In the genomic region with DNA sequence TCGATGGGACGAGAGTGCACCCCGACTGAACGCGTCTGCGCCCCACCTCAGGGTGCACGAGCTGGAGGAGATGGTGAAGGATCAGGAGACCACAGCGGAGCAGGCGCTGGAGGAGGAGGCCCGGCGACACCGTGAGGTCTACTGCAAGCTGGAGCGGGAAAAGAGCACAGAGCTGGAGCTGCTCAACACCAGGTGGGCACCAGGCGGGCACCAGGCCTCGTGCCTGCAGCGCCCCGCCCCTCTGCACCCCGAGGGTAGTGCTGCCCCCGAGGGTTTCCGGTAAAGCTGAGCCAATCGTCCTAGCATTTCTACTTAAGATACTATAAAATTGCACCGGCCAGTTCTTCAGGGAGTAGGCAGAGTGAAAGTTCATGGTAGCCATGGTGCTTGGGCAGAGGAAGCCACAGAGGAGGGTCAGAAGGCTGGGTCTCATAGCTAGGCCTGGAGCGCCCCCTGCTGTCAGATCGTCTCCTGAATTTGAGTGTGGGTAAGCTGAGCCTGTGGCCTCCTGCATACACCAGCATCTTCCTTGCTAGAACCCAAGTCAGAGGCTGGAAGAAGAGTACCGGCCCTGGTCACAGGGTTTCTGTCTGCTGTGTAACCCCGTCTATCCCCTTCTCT, we compare ENCODE assay signal across 7 mouse cellular contexts.
DNase-seq lines count a peak whose midpoint lies in the region; ATAC-seq and TF ChIP-seq lines count a peak whose summit lies in the region.

No protein-coding gene starts in this region.

- no peaks in the 10 kb centered on the region for H3K9me3 ChIP-seq in limb, embryonic 13.5 days
- no peaks in the 10 kb centered on the region for H3K9me3 ChIP-seq in midbrain, postnatal 0 days (ENCODE audit: low read length)

- no peaks in the 10 kb centered on the region for H3K36me3 ChIP-seq in heart, adult 2 months (ENCODE audit: control insufficient read depth, insufficient read depth, low read length)
- H3K36me3 ChIP-seq in limb, embryonic 13.5 days: peaks cover 63% of the 10 kb centered on the region
- H3K36me3 ChIP-seq in midbrain, postnatal 0 days (ENCODE audit: insufficient read depth, low read length): peaks cover 45% of the 10 kb centered on the region

- no peaks in the 10 kb centered on the region for H3K79me2 ChIP-seq in heart, adult 2 months (replicated peaks; ENCODE audit: control insufficient read depth, insufficient read depth, low read length)

- H3K27me3 ChIP-seq in heart, adult 2 months (ENCODE audit: control insufficient read depth, insufficient read depth, low read length): no peaks in the 10 kb centered on the region
- H3K27me3 ChIP-seq in limb, embryonic 13.5 days: no peaks in the 10 kb centered on the region
- H3K27me3 ChIP-seq in midbrain, postnatal 0 days (ENCODE audit: insufficient read depth, low read length): no peaks in the 10 kb centered on the region

- no peak for TF ChIP-seq POLR2A in heart, adult 2 months (IDR thresholded peaks at IDR 0.05; ENCODE audit: insufficient read depth, low read depth, low read length)

- H3K4me3 ChIP-seq in heart, adult 2 months: no peak overlapping the region
- no peak overlapping the region for H3K4me3 ChIP-seq in limb, embryonic 13.5 days
- H3K4me3 ChIP-seq in midbrain, postnatal 0 days (ENCODE audit: low read depth, low read length): no peak overlapping the region

- TF ChIP-seq EP300 in heart, adult 2 months (IDR thresholded peaks at IDR 0.05; ENCODE audit: insufficient read depth, low read depth, low read length): 0 out of 2 replicates have a peak, but pooled peaks have one; percentile 57

- intact Hi-C loops in heart, adult 2 months (cut with DNase I): loop anchor here (1.0 kb wide), 2 partner anchors 61 to 102 kb away; no protein-coding TSS in a partner anchor

- no peaks in the 10 kb centered on the region for H3K4me1 ChIP-seq in heart, adult 2 months (ENCODE audit: control insufficient read depth, insufficient read depth, low read length)
- H3K4me1 ChIP-seq in limb, embryonic 13.5 days: no peaks in the 10 kb centered on the region
- no peaks in the 10 kb centered on the region for H3K4me1 ChIP-seq in midbrain, postnatal 0 days (ENCODE audit: insufficient read depth, low read length)

- H3K27ac ChIP-seq in heart, adult 2 months: no peak overlapping the region
- no peak overlapping the region for H3K27ac ChIP-seq in limb, embryonic 13.5 days
- no peak overlapping the region for H3K27ac ChIP-seq in midbrain, postnatal 0 days (ENCODE audit: low read depth, low read length)

- 58% methylated on average over 26 of the region's 26 CpGs for WGBS in heart, adult 2 months
- 61% methylated on average over 26 of the region's 26 CpGs for WGBS in limb, embryonic 13.5 days
- 67% methylated on average over 26 of the region's 26 CpGs for WGBS in midbrain, postnatal 0 days

- no peak overlapping the region for H3K9ac ChIP-seq in heart, adult 2 months (ENCODE audit: low read depth, low read length)
- no peak overlapping the region for H3K9ac ChIP-seq in limb, embryonic 13.5 days
- no peak overlapping the region for H3K9ac ChIP-seq in midbrain, postnatal 0 days (replicated peaks; ENCODE audit: low read length, poor library complexity, severe bottlenecking)

- TF ChIP-seq CTCF in heart, adult 2 months (IDR thresholded peaks at IDR 0.05): peak; percentile 93
- TF ChIP-seq CTCF in midbrain, postnatal 0 days (IDR thresholded peaks at IDR 0.05): peak; percentile 86

- no peak overlapping the region for H3K4me2 ChIP-seq in limb, embryonic 13.5 days (replicated peaks)
- H3K4me2 ChIP-seq in midbrain, postnatal 0 days (ENCODE audit: low read depth, low read length, poor library complexity, severe bottlenecking): no peak overlapping the region

- peak; percentile 94 for DNase-seq in adrenal gland, postnatal 14 days
- peak; percentile 88 for DNase-seq in embryo, embryonic 9.5 days (ENCODE audit: extremely low spot score)
- DNase-seq in heart, adult 2 months: peak; percentile 80 to 89
- DNase-seq in kidney, adult 8-10 months: peak; percentile 81 to 94
- DNase-seq in midbrain, postnatal 0 days (ENCODE audit: low spot score): peak; percentile 89
- peak; percentile 80 to 90 for DNase-seq in spleen, postnatal 10 days (ENCODE audit: low spot score in 2 of 2)

- ATAC-seq in limb, embryonic 13.5 days (ENCODE audit: low FRiP score, low read depth): peak; percentile 86; the same call in 1 of the 2 replicates
- 0 out of 2 replicates have a peak, but pooled peaks have one; percentile 21 for ATAC-seq in midbrain, postnatal 0 days (ENCODE audit: low FRiP score)
